Mouse (Mus musculus): ENCODE measurements at regions not wholly inside any gene's neighbourhood (a gene's known extent, or its start where the extent isn't known, plus 50 kb on each side); places are given as distances from the start of the nearest gene placed in this dataset.

- Histone ChIP-seq H3K4me1 (ENCODE audit: control insufficient read depth, insufficient read depth, insufficient read length, low read length) (no peaks in the 10 kb centered on the region), H3K27ac (replicated peaks; ENCODE audit: low read depth, low read length) (no peak overlapping the region), H3K4me3 (ENCODE audit: insufficient read depth, low read depth, low read length) (no peak overlapping the region)
Measured at GRCm38 (mm10) chr16:30145465-30146207, 81.5 kb downstream of the Hes1 start.

DNA sequence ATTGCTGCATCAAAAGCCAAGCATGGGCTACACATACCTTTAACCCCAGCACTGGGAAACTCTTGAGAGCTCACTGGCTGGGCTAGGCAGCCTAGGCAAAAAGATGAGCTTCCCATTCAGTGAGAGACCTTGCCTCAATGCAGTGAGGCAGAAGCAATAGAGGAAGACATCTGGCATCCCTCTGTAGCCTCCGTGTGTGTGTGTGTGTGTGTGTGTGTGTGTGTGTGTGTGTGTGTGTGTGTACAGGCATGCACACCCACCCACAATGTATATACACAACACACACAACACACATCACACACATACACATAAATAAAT, 82.0 kb downstream of the Hes1 start:
- Histone ChIP-seq H3K4me1 (ENCODE audit: control insufficient read depth, insufficient read depth, insufficient read length, low read length) (no peaks in the 10 kb centered on the region), H3K4me3 (ENCODE audit: insufficient read depth, low read depth, low read length) (no peak overlapping the region), H3K27ac (replicated peaks; ENCODE audit: low read depth, low read length) (no peak overlapping the region)

GRCm38 (mm10) chr16:30147296-30147695, 83.1 kb downstream of the Hes1 start:
- Histone ChIP-seq H3K4me1 (ENCODE audit: control insufficient read depth, insufficient read depth, insufficient read length, low read length) (no peaks in the 10 kb centered on the region), H3K27ac (replicated peaks; ENCODE audit: low read depth, low read length) (no peak overlapping the region), H3K4me3 (ENCODE audit: insufficient read depth, low read depth, low read length) (no peak overlapping the region)

- Histone ChIP-seq H3K4me1 (ENCODE audit: control insufficient read depth, insufficient read depth, insufficient read length, low read length) (no peaks in the 10 kb centered on the region), H3K27ac (replicated peaks; ENCODE audit: low read depth, low read length) (no peak overlapping the region), H3K4me3 (ENCODE audit: insufficient read depth, low read depth, low read length) (no peak overlapping the region)
Measured at GRCm38 (mm10) chr16:30151104-30151503, 86.9 kb downstream of the Hes1 start.

DNA sequence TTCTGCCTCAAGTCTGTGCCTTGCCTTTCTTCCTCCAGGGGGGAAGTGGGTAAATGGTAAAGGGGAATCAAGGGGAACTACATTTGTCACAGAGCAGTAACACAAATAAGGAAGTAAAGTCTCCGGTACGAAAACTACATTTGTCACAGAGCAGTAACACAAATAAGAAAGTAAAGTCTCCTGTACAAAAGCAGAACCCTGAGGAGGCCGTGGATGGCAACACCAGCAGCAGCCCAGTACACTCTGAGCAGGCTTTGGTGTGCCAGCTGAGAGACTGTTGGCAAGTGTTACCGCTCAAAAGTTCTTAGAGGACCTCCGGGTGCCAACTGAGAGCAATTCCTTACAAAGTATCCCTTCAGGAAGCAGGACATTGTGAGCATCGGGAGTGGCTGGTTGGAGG, 90.9 kb downstream of the Hes1 start:
- H3K4me1 ChIP-seq (ENCODE audit: control insufficient read depth, insufficient read depth, insufficient read length, low read length): no peaks in the 10 kb centered on the region
- H3K27ac ChIP-seq (replicated peaks; ENCODE audit: low read depth, low read length): no peak overlapping the region
- H3K4me3 ChIP-seq (ENCODE audit: insufficient read depth, low read depth, low read length): no peak overlapping the region

DNA sequence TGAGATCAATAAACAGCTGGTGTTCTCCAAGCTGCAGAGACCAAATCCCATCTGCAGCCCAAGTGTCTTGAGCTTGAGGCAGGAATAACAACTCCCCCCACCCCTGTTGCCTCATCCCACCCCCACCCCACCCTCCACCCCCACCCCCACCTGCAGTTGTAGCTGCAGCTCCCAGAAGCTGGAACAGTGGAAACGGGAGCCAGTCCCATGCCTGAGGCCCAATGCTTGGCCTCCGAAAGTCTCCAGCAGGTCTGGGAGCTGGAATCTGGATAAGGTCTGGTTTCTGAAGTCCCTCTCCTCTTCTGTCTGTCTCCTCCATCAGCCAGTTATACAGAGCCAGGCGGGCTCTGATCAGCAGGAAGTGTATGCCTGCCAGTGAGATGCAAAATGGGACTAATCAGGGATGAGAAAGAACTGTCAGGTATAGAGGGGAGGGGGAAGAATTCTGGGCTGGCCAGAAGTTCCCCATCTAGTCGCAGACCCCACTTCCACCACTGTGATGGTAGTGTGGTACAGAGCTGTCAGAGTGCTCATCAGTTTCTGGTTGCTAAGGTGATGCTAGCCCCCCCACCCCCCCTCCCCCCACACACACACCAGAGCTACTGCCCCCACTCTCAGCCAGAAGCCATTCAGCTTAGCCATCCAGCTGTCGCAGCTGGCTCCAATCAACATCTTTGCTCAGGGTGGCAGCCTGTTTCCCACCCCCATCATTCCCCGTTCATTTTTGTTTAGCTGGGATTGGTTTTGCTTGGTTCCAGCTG, 91.5 kb downstream of the Hes1 start:
- no peak overlapping the region for H3K27ac ChIP-seq (replicated peaks; ENCODE audit: low read depth, low read length)
- H3K4me1 ChIP-seq (ENCODE audit: control insufficient read depth, insufficient read depth, insufficient read length, low read length): no peaks in the 10 kb centered on the region
- H3K4me3 ChIP-seq (ENCODE audit: insufficient read depth, low read depth, low read length): no peak overlapping the region

DNA sequence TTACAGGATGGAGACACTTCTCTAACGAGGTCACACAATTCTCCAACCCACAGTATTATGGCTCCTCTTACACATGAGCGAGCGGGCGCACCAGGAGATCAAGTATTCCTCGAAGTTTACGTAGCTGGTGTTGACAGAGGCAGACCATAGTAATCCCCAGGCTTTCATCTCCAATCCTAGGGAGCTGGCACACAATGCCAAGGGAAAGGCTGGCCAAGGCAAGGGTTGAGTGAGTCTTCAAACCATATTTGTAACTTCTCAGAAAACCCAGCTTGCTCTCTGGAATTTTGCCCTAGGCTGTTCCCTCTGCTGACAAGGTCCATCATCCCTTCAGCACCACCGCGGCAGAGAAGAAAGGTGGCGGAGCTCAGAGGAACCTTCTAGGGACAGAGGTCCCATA, 94.0 kb downstream of the Hes1 start:
- no peak overlapping the region for H3K4me3 ChIP-seq (ENCODE audit: insufficient read depth, low read depth, low read length)
- no peak overlapping the region for H3K27ac ChIP-seq (replicated peaks; ENCODE audit: low read depth, low read length)
- H3K4me1 ChIP-seq (ENCODE audit: control insufficient read depth, insufficient read depth, insufficient read length, low read length): no peaks in the 10 kb centered on the region

- Histone ChIP-seq H3K4me3 (ENCODE audit: insufficient read depth, low read depth, low read length) (no peak overlapping the region), H3K27ac (replicated peaks; ENCODE audit: low read depth, low read length) (no peak overlapping the region), H3K4me1 (ENCODE audit: control insufficient read depth, insufficient read depth, insufficient read length, low read length) (no peaks in the 10 kb centered on the region)
Measured at GRCm38 (mm10) chr16:30160399-30160798, 96.2 kb downstream of the Hes1 start.

DNA sequence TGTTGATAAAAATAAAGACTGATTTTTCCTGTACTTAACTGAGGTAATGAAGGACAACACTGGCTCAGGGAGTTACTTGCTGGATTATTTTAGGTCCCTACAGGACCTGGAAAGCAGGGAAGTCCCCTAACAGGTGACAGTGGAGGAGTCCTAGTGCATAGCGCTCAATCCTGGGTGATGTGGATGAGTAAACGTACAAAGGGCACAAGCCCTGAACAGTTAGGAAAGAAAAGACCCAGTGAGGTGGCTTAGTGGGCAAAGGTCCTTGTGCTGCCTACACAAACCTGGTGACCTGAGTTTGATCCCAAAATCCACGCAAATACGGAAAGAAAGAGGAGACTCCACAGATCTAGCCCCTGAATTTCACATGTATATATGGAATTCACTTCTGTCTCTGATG, 99.1 kb downstream of the Hes1 start:
- H3K4me3 ChIP-seq (ENCODE audit: insufficient read depth, low read depth, low read length): no peak overlapping the region
- no peaks in the 10 kb centered on the region for H3K4me1 ChIP-seq (ENCODE audit: control insufficient read depth, insufficient read depth, insufficient read length, low read length)
- no peak overlapping the region for H3K27ac ChIP-seq (replicated peaks; ENCODE audit: low read depth, low read length)

- no peak overlapping the region for H3K4me3 ChIP-seq (ENCODE audit: insufficient read depth, low read depth, low read length)
- H3K27ac ChIP-seq (replicated peaks; ENCODE audit: low read depth, low read length): no peak overlapping the region
- H3K4me1 ChIP-seq (ENCODE audit: control insufficient read depth, insufficient read depth, insufficient read length, low read length): no peaks in the 10 kb centered on the region
Measured at GRCm38 (mm10) chr16:30165667-30166180, 101.5 kb downstream of the Hes1 start.

- H3K27ac ChIP-seq (replicated peaks; ENCODE audit: low read depth, low read length): peak overlapping the region; percentile 29; the same call in 1 of the 2 replicates
- H3K4me1 ChIP-seq (ENCODE audit: control insufficient read depth, insufficient read depth, insufficient read length, low read length): peaks cover 13% of the 10 kb centered on the region
- H3K4me3 ChIP-seq (ENCODE audit: insufficient read depth, low read depth, low read length): no peak overlapping the region
Measured at GRCm38 (mm10) chr16:30171381-30172079, 95.8 kb downstream of the Cpn2 start.

GRCm38 (mm10) chr16:30172136-30172731, 95.1 kb downstream of the Cpn2 start:
- H3K4me1 ChIP-seq (ENCODE audit: control insufficient read depth, insufficient read depth, insufficient read length, low read length): peaks cover 15% of the 10 kb centered on the region
- H3K27ac ChIP-seq (replicated peaks; ENCODE audit: low read depth, low read length): no peak overlapping the region
- no peak overlapping the region for H3K4me3 ChIP-seq (ENCODE audit: insufficient read depth, low read depth, low read length)

DNA sequence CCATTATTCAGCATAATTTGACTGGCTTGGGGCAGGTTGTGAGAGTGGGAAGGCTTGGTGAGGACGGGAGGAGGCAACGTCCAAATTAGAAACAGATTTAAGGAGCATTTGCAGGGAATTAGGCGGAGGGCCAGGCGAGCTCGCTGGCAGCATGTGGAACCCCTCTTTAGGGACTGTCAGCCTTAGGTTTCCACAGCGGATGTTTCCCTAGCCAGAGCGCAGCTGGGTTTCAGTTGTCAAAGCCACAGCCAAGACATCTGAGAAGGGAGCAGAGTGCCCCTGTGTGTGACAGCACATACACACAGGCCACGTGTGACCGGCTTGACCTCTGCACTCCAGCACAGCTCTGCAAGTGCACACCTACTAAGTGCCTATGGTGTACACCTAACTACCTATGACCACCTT, 94.5 kb downstream of the Cpn2 start:
- H3K27ac ChIP-seq (replicated peaks; ENCODE audit: low read depth, low read length): no peak overlapping the region
- no peak overlapping the region for H3K4me3 ChIP-seq (ENCODE audit: insufficient read depth, low read depth, low read length)
- H3K4me1 ChIP-seq (ENCODE audit: control insufficient read depth, insufficient read depth, insufficient read length, low read length): peaks cover 15% of the 10 kb centered on the region

DNA sequence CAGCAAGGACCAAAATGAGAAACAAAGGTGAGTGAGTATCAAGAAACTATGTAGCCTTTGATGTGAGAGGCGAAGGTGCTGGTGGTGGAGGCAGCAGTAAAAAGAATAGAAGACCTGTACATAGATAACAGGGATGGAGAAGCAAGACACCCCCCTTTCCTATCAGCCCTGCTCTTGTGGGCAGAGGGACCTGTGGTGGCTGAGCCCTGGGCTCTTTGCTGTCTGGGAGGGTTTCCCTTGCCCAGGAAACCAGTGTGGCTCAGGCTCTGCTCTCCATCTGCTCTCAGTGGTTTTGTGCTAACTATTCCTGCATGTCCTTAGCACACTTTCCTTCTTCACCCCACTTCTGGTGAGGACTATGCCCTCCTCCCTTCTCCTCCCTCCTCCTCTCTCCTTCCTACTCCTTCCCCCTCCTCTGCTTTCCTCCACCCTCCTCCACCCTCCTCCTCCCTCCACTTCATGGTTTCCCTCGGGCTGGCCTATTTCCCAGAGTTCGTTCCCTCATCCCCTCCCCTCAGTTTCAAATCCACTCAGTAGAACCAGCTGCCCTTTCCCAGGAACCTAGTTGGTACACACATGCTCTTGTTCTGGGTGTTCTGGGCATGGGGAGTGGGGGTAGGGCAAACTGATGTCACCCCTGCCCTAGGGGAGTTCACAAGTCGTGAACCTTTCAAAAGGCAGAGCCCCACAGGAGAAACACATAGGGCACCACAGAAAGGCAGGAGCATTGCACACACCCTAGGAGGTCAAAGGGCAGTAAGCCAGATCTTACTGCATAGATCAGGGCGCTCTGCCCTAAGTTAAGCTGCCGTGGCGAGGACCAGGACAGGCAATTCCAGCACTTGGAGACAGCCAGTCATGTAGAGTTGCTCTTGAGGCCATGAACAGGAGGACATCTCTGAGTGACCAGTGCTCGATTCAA, 93.1 kb downstream of the Cpn2 start:
- H3K27ac ChIP-seq (replicated peaks; ENCODE audit: low read depth, low read length): no peak overlapping the region
- peaks cover 15% of the 10 kb centered on the region for H3K4me1 ChIP-seq (ENCODE audit: control insufficient read depth, insufficient read depth, insufficient read length, low read length)
- H3K4me3 ChIP-seq (ENCODE audit: insufficient read depth, low read depth, low read length): no peak overlapping the region

Measured in brown adipose tissue, adult 24 weeks (tissue).